Mouse (Mus musculus) ES-E14 (cell line): Measurements from ENCODE around the gene Ube4b.

Source experiments
- CHD2 ChIP-seq: IDR thresholded peaks from 2 replicates; pipeline ENCODE4 v1.6.1; 2014; ENCODE audit warnings: mild to moderate bottlenecking, low read depth, low read length, inconsistent platforms
- MAFK ChIP-seq: IDR thresholded peaks from 2 replicates; pipeline ENCODE4 v1.6.1; 2014; ENCODE audit warnings: mild to moderate bottlenecking, low read depth, low read length, inconsistent platforms; ENCODE audit not compliant: insufficient read depth
- ZC3H11A ChIP-seq: IDR thresholded peaks from 2 replicates; pipeline ENCODE4 v1.6.1; 2012; ENCODE audit warnings: low read depth, mild to moderate bottlenecking, inconsistent platforms, low read length, borderline replicate concordance

GRCm38 (mm10) chr4:149409759-149410158 is 16.8 kb downstream of the Ube4b start:
- TF ChIP-seq CHD2 (no peak), ZC3H11A (no peak), MAFK (no peak)
